Mouse (Mus musculus) spleen, adult 2 months (tissue): Measurements from ENCODE around the gene E130114P18Rik. TPM values are rescaled to one million over a fixed set of nuclear protein-coding genes. Genes with fewer than 3 reads are reported as not detected.

Source experiments
- DNase-seq, 2 experiments: peaks; one replicate each; pipeline versions ENCODE4 v3.0.0 to v3.0.0-alpha.2; 2012 to 2021; ENCODE audit warnings: low spot score in 2 of 2, low read depth in 1 of 2
- H3K27ac ChIP-seq: fragments of 200-500 bp; 2 replicates; pipeline ENCODE4 v1.5.1; 2012; ENCODE audit warnings: low read length, inconsistent platforms; ENCODE audit not compliant: insufficient read depth
- H3K27me3 ChIP-seq: fragments of 200-500 bp; 2 replicates; pipeline ENCODE4 v1.6.1; 2012; ENCODE audit warnings: mild to moderate bottlenecking, moderate library complexity, low read length, inconsistent platforms; ENCODE audit not compliant: control insufficient read depth, insufficient read depth
- H3K36me3 ChIP-seq: fragments of 200-500 bp; 2 replicates; pipeline ENCODE4 v1.6.1; 2012; ENCODE audit warnings: mild to moderate bottlenecking, low read length, inconsistent platforms; ENCODE audit not compliant: control insufficient read depth, insufficient read depth
- H3K4me1 ChIP-seq: fragments of 200-500 bp; 2 replicates; pipeline ENCODE4 v1.6.1; 2011; ENCODE audit warnings: inconsistent platforms; ENCODE audit not compliant: control insufficient read depth, insufficient read depth, insufficient read length
- H3K4me3 ChIP-seq: fragments of 200-500 bp; 2 replicates; pipeline ENCODE4 v1.5.1; 2011; ENCODE audit warnings: mild to moderate bottlenecking, inconsistent platforms; ENCODE audit not compliant: insufficient read depth, insufficient read length; ENCODE audit errors: extremely low read depth
- CTCF ChIP-seq: fragments of 200-500 bp; IDR thresholded peaks from 2 replicates; pipeline ENCODE4 v1.5.1; 2011; ENCODE audit warnings: mild to moderate bottlenecking, inconsistent platforms; ENCODE audit not compliant: insufficient read depth, insufficient read length, insufficient replicate concordance; ENCODE audit errors: extremely low read depth
- POLR2A ChIP-seq: fragments of 200-500 bp; IDR thresholded peaks from 2 replicates; pipeline ENCODE4 v1.6.1; 2011; ENCODE audit warnings: low read depth, low read length, inconsistent platforms
- WGBS: fragments of 180-500 bp; shearing (Covaris S2); methylation state at CpG from one replicate; pipeline ENCODE4 v1.1.7; 2018; 5-methylcytosine and 5-hydroxymethylcytosine counted together
- polyA plus RNA-seq: library from polyadenylated mRNA; depleted of rRNA; stranded (reverse); fragments of >200 nt; gene quantifications from 2 replicates; pipeline ENCODE4 v1.2.3, GENCODE M21; 2012

Gene E130114P18Rik
- polyA plus RNA-seq, 1 experiment = not detected

DNA sequence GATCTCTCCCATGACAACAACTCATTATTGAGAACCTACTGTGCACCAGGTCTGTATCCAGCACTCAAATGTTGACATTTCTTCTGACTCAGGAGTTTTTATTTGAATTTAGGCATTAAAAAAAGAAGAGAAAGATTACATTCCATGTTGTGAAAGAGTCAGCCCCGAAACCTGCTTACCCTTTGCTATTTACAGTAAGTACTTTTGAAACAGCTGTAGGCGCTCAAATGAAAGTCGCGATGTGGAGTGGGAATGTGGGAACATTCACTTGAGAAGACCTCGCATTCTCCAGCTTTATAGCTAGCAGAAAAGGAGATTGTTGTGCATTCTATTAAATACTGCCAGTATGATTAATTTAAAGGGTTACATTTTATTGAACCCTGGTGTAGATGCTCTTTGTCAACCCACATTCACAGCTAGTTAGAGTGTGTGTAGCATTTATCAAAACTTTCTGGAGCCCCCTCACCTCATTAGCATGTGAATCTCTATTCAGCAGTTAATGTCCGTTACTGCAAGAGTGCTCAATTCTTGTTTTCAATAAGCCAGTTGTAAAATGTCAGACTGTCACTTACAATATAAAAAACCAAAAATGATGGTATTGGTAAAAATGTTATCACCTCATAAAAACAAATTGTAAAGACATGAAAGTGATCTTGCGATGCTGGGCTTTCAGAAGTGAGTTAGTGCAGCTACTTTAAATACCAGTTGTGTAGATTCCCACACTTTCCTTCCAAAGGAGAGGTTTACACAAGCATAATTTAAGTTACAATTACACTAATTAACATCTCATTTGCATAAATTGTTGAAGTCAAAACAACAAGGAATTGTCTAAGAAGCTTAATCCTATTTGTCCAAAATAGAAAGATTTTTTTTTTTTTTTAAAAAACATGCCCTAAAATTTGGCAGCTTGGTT lies 28.3 kb upstream of the E130114P18Rik start:
- no peaks in the 10 kb centered on the region for H3K4me1 ChIP-seq
- no peak overlapping the region for H3K4me3 ChIP-seq
- TF ChIP-seq CTCF = no peak
- TF ChIP-seq POLR2A = no peak
- H3K36me3 ChIP-seq = no peaks in the 10 kb centered on the region
- no peaks in the 10 kb centered on the region for H3K27me3 ChIP-seq
- DNase-seq = no peak
- H3K27ac ChIP-seq = no peak overlapping the region
- WGBS = 91% methylated on average over 7 of the region's 7 CpGs

DNA sequence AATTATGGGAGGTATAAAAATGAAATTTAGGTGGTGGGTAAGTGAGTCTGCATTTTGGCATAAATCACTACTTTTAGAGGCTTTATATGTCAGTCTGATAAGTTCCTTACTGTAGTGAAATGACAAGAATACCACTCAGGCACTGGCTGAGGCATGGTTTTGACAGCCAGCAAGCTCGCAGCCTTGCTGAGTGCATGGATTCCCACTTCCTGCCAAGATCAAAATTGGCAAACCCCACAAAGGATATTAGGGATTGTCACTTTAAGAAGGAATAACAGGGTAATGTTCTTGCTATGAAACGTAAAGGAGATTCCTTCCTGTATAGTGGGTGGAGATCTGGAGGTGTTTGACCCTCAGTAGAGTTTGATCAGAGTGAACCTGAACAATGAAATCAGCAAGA lies 27.4 kb upstream of the E130114P18Rik start:
- 47% methylated on average over 2 of the region's 2 CpGs for WGBS
- no peak for TF ChIP-seq CTCF
- Histone ChIP-seq H3K27ac (no peak overlapping the region), H3K36me3 (no peaks in the 10 kb centered on the region), H3K4me3 (no peak overlapping the region), H3K27me3 (no peaks in the 10 kb centered on the region), H3K4me1 (no peaks in the 10 kb centered on the region)
- DNase-seq = no peak

DNA sequence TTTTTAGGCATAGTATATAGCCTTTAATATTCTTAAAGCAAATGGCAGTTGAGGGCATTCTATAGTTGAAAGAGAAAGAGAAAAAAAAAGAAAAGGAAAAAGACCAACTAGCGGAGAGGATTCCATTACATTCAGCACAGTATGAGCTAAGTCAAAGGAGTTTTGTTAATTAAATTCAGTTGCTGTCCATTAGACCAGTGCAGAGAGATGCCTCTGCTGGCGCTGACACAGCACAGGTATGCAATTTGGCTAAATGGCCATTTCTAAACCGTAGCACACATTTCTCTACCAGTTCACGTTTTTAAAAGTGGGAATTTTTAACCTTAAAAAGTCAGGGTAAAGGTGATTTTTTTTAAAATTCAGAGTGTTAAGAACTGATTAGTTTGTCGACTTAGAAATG lies 26.8 kb upstream of the E130114P18Rik start:
- Histone ChIP-seq H3K4me3 (no peak overlapping the region), H3K4me1 (no peaks in the 10 kb centered on the region), H3K36me3 (no peaks in the 10 kb centered on the region), H3K27ac (no peak overlapping the region), H3K27me3 (no peaks in the 10 kb centered on the region)
- TF ChIP-seq POLR2A (no peak), CTCF (no peak)
- 92% methylated on average over 5 of the region's 5 CpGs for WGBS
- DNase-seq = no peak

DNA sequence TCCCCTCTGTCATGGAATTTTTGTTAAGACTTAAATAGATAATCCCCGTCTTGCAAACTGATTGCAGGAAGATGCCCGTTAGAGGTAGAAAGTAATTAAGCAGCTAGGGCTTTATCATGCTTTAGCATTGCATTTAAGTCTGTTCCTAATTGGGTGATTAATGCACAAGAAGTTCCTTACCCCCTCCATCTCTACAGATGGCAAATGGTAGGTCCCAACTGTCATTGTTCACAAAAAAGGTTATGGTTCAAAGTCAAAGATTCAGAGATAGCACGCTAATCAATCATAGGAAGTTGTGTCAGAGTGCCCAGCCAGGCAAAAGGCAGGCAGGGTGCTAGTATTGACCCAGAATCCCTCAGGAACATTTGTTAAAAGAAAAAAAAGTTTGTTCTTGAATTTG lies 25.9 kb upstream of the E130114P18Rik start:
- Histone ChIP-seq H3K36me3 (no peaks in the 10 kb centered on the region), H3K4me3 (no peak overlapping the region), H3K4me1 (no peaks in the 10 kb centered on the region), H3K27ac (no peak overlapping the region), H3K27me3 (no peaks in the 10 kb centered on the region)
- DNase-seq = no peak
- TF ChIP-seq POLR2A (no peak), CTCF (no peak)
- 76% methylated on average over 3 of the region's 3 CpGs for WGBS

DNA sequence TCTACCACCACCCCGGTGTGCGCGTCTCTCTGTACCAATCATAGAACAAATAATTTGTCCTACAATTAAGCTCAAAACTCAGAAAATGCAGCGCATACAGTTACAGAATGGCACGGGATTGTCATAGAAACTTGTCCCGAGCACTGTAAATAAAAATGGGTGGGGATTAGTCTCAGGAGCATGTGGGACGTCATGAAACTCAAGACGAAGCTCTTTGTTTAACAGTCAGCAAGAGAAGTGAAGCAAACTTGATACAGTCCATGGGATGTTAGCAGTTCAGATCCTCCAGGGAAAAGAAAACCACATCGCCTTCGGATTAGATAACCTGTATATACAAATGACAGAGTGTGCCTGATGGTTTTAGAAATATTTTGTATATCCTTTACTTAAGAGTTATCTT lies 18.6 kb upstream of the E130114P18Rik start:
- 93% methylated on average over 10 of the region's 10 CpGs for WGBS

DNA sequence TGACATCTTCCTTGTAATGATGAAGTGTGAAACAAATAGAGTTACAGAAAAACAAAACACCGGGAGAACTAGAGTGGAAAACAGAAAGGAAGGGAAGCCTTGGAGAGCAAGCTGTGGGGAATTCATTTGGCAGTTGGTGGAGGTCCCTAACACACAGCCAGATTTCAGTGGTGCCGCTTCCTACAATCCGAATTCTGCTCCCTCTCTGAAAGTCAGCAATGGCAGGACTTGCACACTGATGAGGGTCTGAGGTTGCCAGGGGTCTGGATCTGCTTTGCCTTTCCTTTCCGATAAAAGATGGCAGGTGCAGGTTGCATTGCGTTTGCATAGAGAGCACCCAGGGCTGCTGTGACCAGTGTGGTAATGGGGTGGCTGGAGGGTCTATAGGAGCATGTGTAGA lies 18.1 kb upstream of the E130114P18Rik start:
- DNase-seq = no peak
- WGBS = 91% methylated on average over 5 of the region's 5 CpGs
- Histone ChIP-seq H3K36me3 (no peaks in the 10 kb centered on the region), H3K27me3 (no peaks in the 10 kb centered on the region), H3K4me1 (no peaks in the 10 kb centered on the region), H3K4me3 (no peak overlapping the region), H3K27ac (no peak overlapping the region)
- no peak for TF ChIP-seq POLR2A
- no peak for TF ChIP-seq CTCF

More for the DNA sequence above, 18.6 kb upstream of the E130114P18Rik start:
- H3K27ac ChIP-seq = no peak overlapping the region
- TF ChIP-seq POLR2A = no peak
- TF ChIP-seq CTCF = no peak
- DNase-seq = no peak
- H3K4me1 ChIP-seq = no peaks in the 10 kb centered on the region
- no peaks in the 10 kb centered on the region for H3K36me3 ChIP-seq
- no peaks in the 10 kb centered on the region for H3K27me3 ChIP-seq
- H3K4me3 ChIP-seq = no peak overlapping the region

DNA sequence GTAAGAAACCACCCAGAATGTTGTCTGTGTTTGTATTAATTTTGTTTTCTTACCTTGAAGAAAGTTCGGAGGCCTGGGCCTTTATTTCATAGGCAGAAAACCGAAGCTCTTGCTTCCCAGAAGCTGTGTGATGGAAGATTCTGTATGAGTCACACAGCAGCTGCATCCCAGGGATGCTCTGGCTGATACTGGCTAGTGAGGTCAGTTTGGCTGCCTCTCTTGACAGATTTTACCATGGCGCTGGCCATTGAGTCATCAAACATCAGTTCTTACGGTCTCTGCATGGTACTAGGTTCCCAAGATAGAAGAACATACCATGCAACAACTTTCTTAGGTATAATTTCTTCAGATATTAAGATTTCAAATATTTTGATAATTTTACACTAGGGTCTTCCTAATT lies 17.0 kb upstream of the E130114P18Rik start:
- Histone ChIP-seq H3K27me3 (no peaks in the 10 kb centered on the region), H3K4me1 (no peaks in the 10 kb centered on the region), H3K36me3 (no peaks in the 10 kb centered on the region), H3K4me3 (no peak overlapping the region), H3K27ac (no peak overlapping the region)
- 89% methylated on average over 4 of the region's 4 CpGs for WGBS
- TF ChIP-seq CTCF (no peak), POLR2A (no peak)
- no peak for DNase-seq
